Mouse (Mus musculus) heart, adult 2 months (tissue): ENCODE data around the gene Bicd1. TPM values are rescaled to one million over a fixed set of nuclear protein-coding genes. Genes with fewer than 3 reads are reported as not detected.
"Not testable (repeated sequence)": the region's sequence is repeated elsewhere in the genome, so short reads cannot be mapped to it uniquely, and the experiment has no call there.

Source experiments
- DNase-seq, 2 experiments: peaks; one replicate each; pipeline ENCODE4 v3.0.0; 2021
- H3K27ac ChIP-seq: fragments of 200-600 bp; 2 replicates; pipeline ENCODE4 v1.8.1; 2022
- H3K27me3 ChIP-seq: fragments of 200-500 bp; 2 replicates; pipeline ENCODE4 v1.6.1; 2012; ENCODE audit warnings: mild to moderate bottlenecking, low read length, inconsistent platforms, mixed read lengths; ENCODE audit not compliant: control insufficient read depth, insufficient read depth
- H3K36me3 ChIP-seq: fragments of 200-500 bp; 2 replicates; pipeline ENCODE4 v1.6.1; 2012; ENCODE audit warnings: low read length, inconsistent platforms; ENCODE audit not compliant: control insufficient read depth, insufficient read depth
- H3K4me1 ChIP-seq: fragments of 200-500 bp; 2 replicates; pipeline ENCODE4 v1.6.1; 2011; ENCODE audit warnings: low read length; ENCODE audit not compliant: control insufficient read depth, insufficient read depth
- H3K4me3 ChIP-seq: fragments of 200-600 bp; 2 replicates; pipeline ENCODE4 v1.8.1; 2022
- H3K79me2 ChIP-seq: fragments of 200-500 bp; replicated peaks from 2 replicates; pipeline ENCODE4 v1.6.1; 2012; ENCODE audit warnings: mild to moderate bottlenecking, inconsistent platforms, low read length, moderate library complexity, mixed read lengths; ENCODE audit not compliant: control insufficient read depth, insufficient read depth
- H3K9ac ChIP-seq: fragments of 200-500 bp; 2 replicates; pipeline ENCODE4 v1.6.1; 2012; ENCODE audit warnings: low read depth, mild to moderate bottlenecking, control low read depth, inconsistent platforms, low read length, mixed read lengths
- CTCF ChIP-seq: fragments of 200-600 bp; IDR thresholded peaks from 2 replicates; pipeline ENCODE4 v1.8.1; 2022; ENCODE audit warnings: antibody characterized with exemption, mild to moderate bottlenecking, moderate library complexity
- EP300 ChIP-seq: fragments of 200-500 bp; IDR thresholded peaks from 2 replicates; pipeline ENCODE4 v1.6.1; 2011; ENCODE audit warnings: low read depth, low read length, control low read depth; ENCODE audit not compliant: insufficient read depth
- POLR2A ChIP-seq: fragments of 200-500 bp; IDR thresholded peaks from 2 replicates; pipeline ENCODE4 v1.6.1; 2011; ENCODE audit warnings: mild to moderate bottlenecking, low read depth, low read length, control low read depth; ENCODE audit not compliant: insufficient read depth
- whole genome bisulfite sequencing: fragments of 180-500 bp; shearing (Covaris S2); methylation state at CpG from one replicate; pipeline ENCODE4 v1.1.7; 2018; 5-methylcytosine and 5-hydroxymethylcytosine counted together
- intact Hi-C: fragments of 180-260 bp; cut with DNase I; formaldehyde crosslinking; loops from one replicate; pipeline ENCODE4 v1.15.1; 2025
- polyA plus RNA-seq: library from polyadenylated mRNA; depleted of rRNA; stranded (reverse); fragments of >200 nt; gene quantifications from 2 replicates; pipeline ENCODE4 v1.2.3, GENCODE M21; 2012
- total RNA-seq, 2 experiments: library from RNA; stranded (reverse); gene quantifications; 2 replicates each; pipeline ENCODE4 v1.2.3; 2021

Gene Bicd1
- total and polyA plus RNA-seq, 3 experiments = 1.6 to 4.5 (median 2.9) TPM

DNA sequence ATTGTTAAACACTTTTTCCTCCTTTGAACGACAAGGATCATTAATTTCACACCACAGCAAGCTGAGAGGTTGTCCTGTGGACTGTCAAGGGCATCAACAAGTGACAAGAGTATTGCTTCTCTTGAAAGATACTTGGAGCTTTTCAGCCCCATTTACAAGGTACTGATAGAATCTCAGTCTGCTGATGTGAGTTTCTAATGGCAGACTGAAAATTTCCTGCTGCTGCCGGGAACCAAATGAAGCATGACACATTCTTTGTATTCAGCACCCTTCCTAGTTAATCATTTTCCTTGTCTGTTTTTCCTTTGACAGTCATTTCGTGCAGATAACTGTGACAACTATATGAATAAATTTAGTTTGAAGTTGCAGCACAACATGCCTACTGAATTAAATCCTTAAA lies 22.3 kb upstream of the Bicd1 start:
- Histone ChIP-seq H3K27ac (no peak overlapping the region), H3K79me2 (no peaks in the 10 kb centered on the region), H3K4me1 (no peaks in the 10 kb centered on the region), H3K9ac (no peak overlapping the region), H3K27me3 (no peaks in the 10 kb centered on the region), H3K4me3 (no peak overlapping the region), H3K36me3 (no peaks in the 10 kb centered on the region)
- intact Hi-C loops = no loop called here
- 25% methylated on average over 3 of the region's 3 CpGs for WGBS
- no peak for DNase-seq
- TF ChIP-seq CTCF (no peak), POLR2A (no peak), EP300 (no peak)

DNA sequence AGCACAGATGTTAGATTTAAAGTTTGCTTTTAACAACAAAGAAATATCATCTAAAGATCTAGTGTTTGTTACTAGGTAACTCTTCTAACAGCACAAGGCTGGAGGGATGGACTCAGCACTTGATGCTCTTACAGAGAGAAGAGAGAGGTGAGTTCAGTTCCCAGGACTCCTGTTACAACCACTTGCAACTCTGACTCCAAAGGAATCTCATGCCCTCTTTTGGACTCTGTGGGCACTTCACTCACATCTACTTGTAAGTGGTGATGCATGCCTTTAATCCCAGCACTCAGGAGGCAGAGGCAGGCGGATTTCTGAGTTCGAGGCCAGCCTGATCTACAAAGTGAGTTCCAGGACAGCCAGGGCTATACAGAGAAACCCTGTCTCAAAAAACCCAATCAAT lies 19.1 kb upstream of the Bicd1 start:
- 89% methylated on average over 2 of the region's 2 CpGs for WGBS
- H3K27ac ChIP-seq, DNase-seq, H3K4me3 ChIP-seq, H3K36me3 ChIP-seq, H3K27me3 ChIP-seq, H3K4me1 ChIP-seq, H3K9ac ChIP-seq, H3K79me2 ChIP-seq, intact Hi-C loops: not testable (repeated sequence)

DNA sequence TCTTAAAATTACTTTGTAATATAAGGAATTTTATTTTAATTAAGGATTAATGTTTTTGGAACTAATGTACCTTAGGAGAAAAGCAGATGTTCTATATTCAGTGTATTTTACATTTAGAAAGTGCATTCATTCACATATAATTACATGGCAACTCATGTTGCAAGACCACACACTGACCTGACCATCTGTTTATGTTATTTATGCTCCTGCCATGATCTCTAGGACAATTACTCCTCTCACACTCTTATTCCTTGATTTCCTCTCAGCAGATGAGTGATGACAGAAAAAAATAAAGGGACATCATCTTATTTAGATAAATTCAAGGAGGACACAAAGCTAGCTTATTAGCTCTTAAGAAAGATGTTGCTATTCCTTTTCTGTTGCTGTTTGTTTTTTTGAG lies 9.3 kb upstream of the Bicd1 start:
- Histone ChIP-seq H3K4me3 (no peak overlapping the region), H3K79me2 (no peaks in the 10 kb centered on the region), H3K4me1 (no peaks in the 10 kb centered on the region), H3K9ac (no peak overlapping the region), H3K27ac (no peak overlapping the region), H3K27me3 (no peaks in the 10 kb centered on the region), H3K36me3 (no peaks in the 10 kb centered on the region)
- intact Hi-C loops = no loop called here
- TF ChIP-seq CTCF (no peak), POLR2A (no peak), EP300 (no peak)
- DNase-seq = no peak

DNA sequence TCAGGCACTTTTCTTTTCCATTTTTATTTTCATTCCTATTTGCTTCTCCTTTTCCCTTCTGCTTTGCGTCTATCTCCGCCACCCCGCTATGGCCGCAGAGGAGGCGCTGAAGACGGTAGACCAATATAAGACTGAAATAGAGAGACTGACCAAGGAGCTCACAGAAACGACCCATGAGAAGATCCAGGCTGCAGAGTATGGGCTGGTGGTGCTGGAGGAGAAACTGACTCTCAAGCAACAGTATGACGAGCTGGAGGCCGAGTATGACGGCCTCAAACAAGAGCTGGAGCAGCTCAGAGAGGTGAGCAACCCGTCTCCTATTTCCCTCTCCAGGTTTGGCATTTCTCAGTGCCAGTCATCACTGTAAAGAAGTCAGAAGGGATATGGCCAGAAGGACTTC lies 655 bp downstream of the Bicd1 start:
- H3K4me1 ChIP-seq = no peaks in the 10 kb centered on the region; the same call in 1 of the 2 replicates
- H3K27ac ChIP-seq = peak overlapping the region; percentile 42; the same call in 1 of the 2 replicates
- TF ChIP-seq CTCF (no peak), EP300 (no peak), POLR2A (no peak)
- peak in 1 of 2 experiments; percentile 23 for DNase-seq
- H3K4me3 ChIP-seq = peak overlapping the region; percentile 75
- intact Hi-C loops = no loop called here
- peak overlapping the region; percentile 58; the same call in 1 of the 2 replicates for H3K9ac ChIP-seq
- no peaks in the 10 kb centered on the region for H3K79me2 ChIP-seq
- 3% methylated on average over 11 of the region's 11 CpGs for WGBS
- no peaks in the 10 kb centered on the region for H3K27me3 ChIP-seq
- no peaks in the 10 kb centered on the region for H3K36me3 ChIP-seq

DNA sequence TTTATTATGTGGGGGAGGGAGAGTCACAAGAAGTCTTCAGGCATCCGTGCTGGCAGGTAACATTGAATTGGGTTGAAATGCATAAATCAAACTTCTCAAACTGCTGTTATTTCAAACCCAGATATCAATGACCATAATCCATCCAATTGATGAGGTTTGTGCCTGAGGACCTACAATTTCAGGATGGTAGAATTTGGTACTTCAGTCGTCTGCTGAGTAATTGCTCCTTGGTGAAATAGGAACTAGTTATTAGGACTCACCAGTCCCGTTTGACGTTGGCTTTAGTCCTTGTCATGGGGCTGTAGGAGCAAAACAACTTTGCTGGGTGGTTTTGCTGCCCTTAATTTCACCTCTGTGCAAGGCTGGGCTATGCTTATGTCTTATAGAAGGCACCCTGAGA lies 1.2 kb downstream of the Bicd1 start:
- H3K4me1 ChIP-seq = no peaks in the 10 kb centered on the region; the same call in 1 of the 2 replicates
- H3K9ac ChIP-seq = no peak overlapping the region
- 41% methylated on average over 4 of the region's 4 CpGs for WGBS
- no peak overlapping the region; the same call in 1 of the 2 replicates for H3K4me3 ChIP-seq
- no peak for TF ChIP-seq EP300
- TF ChIP-seq CTCF = no peak
- no peak for TF ChIP-seq POLR2A
- H3K36me3 ChIP-seq = no peaks in the 10 kb centered on the region
- H3K79me2 ChIP-seq = no peaks in the 10 kb centered on the region
- H3K27ac ChIP-seq = no peak overlapping the region
- H3K27me3 ChIP-seq = no peaks in the 10 kb centered on the region
- intact Hi-C loops = no loop called here
- DNase-seq = no peak

DNA sequence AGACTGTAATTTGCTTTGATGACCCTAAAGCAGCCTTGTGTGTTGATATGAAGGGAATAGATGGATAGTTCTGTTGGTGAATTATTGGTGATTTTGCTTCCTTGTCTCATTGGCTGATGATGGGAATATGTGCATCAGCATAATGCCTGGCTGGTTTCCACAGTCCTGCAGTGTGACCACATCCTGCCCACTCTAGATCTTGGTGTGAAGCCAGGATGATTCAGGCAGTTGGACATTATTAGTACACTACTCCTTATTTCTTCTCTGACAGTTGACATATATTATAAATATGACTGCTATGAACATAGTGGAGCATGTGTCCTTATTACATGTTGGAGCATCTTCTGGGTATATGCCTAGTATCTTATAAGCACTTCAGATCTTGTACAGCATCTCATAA lies 4.6 kb downstream of the Bicd1 start:
- Histone ChIP-seq H3K36me3 (no peaks in the 10 kb centered on the region), H3K27me3 (no peaks in the 10 kb centered on the region), H3K4me3 (no peak overlapping the region), H3K27ac (no peak overlapping the region), H3K4me1 (no peaks in the 10 kb centered on the region; the same call in 1 of the 2 replicates), H3K79me2 (no peaks in the 10 kb centered on the region), H3K9ac (no peak overlapping the region)
- TF ChIP-seq POLR2A = no peak
- no peak for TF ChIP-seq EP300
- no peak for TF ChIP-seq CTCF
- DNase-seq = no peak
- intact Hi-C loops = no loop called here
